Mouse (Mus musculus) embryo, embryonic 11.5 days (tissue): ENCODE data around the gene Slc50a1.
A peak's percentile ranks its signal among the peaks of the same experiment; 100 is the strongest.

Experiments used
- DNase-seq: peaks from one replicate; pipeline ENCODE4 v3.0.0-alpha.2; 2012; ENCODE audit warnings: low read depth, low spot score

Gene Slc50a1

GRCm38 (mm10) chr3:89295685-89296230 lies 25.4 kb upstream of the Slc50a1 start:
- DNase-seq = no peak

DNA sequence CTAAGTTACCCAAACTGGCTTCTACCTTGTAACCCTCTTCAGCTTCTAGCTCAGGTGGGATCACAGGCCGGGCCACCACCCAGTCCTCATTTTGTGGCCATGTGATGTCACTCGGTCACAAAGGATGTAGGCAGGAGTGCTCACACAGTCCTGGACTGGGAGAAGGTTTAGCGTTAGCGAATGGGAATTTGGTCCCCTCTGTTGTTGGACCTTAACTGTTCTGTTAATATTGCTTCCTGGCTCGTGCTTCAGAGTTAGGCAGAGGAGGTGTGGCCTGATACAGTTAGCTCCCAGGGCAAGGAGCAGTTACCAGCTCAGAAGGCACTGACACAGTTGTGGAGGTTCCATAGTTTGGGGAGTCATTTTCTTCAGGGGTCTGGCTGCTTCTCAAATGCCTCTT lies 23.8 kb upstream of the Slc50a1 start:
- DNase-seq = no peak

DNA sequence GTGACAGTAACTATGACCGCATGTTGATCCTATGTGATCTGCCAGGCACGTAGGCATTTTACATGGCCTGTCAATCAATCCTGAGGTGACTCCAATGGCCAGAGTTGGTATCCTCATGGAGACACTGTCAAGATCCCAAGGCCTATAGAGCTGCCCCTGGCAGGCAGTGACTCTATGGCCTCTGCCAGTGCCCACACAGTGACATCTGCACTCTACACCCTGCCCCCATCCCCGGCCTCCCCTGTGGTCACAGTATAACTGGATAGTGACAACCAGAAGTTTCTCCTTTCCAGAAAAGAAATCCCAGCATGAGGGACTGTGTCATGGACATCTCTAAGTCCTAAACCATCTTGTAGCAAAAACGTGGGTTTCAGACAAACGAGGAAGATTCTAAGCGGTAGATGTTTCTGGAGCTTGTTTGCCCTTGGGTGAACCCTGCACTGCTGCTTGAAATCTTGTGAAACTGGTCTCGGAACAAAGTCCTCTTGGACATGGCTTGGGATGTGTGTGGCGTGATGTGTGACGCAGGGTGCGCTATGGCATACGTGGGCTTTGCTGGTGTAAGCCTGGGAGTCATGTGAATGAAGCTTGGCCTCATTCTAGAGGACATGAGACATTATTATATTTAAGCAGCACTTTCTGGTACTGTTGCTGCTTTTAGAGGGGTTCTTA lies 23.0 kb upstream of the Slc50a1 start:
- no peak for DNase-seq

- no peak for DNase-seq
These were observed 21.9 kb upstream of the Slc50a1 start for GRCm38 (mm10) chr3:89292303-89292702.

GRCm38 (mm10) chr3:89291874-89292273 lies 21.5 kb upstream of the Slc50a1 start:
- DNase-seq = no peak

GRCm38 (mm10) chr3:89288503-89288928 lies 18.1 kb upstream of the Slc50a1 start:
- DNase-seq = no peak

DNA sequence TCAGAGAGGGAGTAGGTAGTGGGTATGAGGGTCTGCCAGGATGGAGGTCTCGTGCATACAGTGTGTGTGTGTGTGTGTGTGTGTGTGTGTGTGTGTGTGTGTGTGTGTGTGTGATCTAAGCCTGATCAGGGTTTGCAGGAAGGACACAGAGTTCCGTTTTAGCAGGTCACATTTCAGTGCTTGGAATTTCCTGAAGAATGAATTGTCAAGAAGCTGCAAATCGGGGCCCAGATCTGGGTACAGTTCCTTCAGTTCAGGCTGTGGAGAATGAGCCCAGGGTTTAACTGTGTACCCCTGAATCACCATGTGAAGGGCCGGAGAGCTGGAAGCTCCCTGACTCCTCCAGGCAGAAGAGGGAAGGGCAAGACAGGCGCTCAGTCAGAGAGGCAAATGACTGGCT lies 16.9 kb upstream of the Slc50a1 start:
- DNase-seq = no peak

DNA sequence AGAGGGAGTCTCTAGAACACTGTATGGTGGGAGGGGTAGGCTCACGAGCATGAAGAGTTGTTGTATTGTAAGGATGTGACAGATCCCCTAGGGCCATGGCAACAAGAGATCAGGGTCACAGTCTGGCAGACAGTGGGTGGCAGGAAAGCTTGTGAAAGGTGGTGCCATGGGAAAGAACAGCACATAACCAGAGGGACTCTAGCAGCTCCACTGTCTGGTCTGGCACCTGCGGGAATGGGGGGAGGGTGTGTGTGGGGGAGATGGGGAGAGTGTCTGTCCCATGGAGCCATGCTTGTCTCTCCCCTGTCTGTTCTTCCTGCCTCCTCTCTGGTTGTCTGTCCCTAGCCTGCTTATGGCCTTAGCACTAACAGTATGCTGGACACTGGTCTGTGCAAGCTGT lies 15.2 kb upstream of the Slc50a1 start:
- no peak for DNase-seq

- DNase-seq = no peak
These were observed 13.9 kb upstream of the Slc50a1 start for GRCm38 (mm10) chr3:89284261-89284660.

- no peak for DNase-seq
These were observed 11.9 kb upstream of the Slc50a1 start for GRCm38 (mm10) chr3:89282291-89282643.

GRCm38 (mm10) chr3:89281579-89282290 lies 11.4 kb upstream of the Slc50a1 start:
- peak; percentile 73 for DNase-seq

- no peak for DNase-seq
These were observed 10.5 kb upstream of the Slc50a1 start, which contains the start of gene Efna1 for GRCm38 (mm10) chr3:89280606-89281511. Efna1 (minus strand) TSS chr3:89281142.

- no peak for DNase-seq
These were observed 9.8 kb upstream of the Slc50a1 start for GRCm38 (mm10) chr3:89280050-89280605.

DNA sequence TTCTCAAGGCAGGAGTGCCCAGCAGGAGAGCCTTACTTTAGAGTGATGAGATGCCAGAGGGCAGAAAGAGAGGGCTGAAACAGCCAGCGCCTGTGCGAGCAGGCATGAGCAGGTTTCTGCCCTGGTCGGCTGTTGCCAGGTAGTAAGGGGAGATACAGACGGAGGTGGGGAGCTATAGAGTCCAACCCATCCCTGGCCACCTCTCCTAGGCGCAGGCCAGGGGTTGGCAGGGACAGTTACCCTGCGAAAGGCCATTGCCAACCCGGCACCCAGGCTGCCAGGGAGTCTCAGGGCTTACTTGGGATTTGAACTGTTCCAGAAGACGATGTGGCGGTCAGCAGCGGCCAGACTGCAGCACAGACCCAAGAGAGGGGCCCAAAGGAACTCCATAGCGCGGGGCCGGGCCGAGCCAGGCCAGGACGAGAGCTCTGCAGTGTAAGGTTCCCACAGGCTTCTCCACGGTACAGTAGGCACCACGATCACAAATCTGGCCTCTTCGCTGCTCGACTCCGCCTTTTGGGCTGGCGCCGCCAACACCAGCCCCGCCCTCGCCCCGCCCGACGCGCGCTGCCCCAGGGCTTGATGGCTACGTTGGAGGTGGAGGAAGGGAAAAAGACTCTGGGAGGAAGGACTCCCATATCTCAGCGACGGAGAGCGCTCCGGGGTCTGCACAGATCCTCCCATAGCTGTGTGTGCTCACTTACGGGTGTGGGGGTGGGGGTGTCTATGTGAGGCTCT lies 9.0 kb upstream of the Slc50a1 start:
- DNase-seq = peak; percentile 61

GRCm38 (mm10) chr3:89278643-89279042 lies 8.3 kb upstream of the Slc50a1 start:
- no peak for DNase-seq

- DNase-seq = no peak
These were observed 7.7 kb upstream of the Slc50a1 start for GRCm38 (mm10) chr3:89278107-89278506.

DNA sequence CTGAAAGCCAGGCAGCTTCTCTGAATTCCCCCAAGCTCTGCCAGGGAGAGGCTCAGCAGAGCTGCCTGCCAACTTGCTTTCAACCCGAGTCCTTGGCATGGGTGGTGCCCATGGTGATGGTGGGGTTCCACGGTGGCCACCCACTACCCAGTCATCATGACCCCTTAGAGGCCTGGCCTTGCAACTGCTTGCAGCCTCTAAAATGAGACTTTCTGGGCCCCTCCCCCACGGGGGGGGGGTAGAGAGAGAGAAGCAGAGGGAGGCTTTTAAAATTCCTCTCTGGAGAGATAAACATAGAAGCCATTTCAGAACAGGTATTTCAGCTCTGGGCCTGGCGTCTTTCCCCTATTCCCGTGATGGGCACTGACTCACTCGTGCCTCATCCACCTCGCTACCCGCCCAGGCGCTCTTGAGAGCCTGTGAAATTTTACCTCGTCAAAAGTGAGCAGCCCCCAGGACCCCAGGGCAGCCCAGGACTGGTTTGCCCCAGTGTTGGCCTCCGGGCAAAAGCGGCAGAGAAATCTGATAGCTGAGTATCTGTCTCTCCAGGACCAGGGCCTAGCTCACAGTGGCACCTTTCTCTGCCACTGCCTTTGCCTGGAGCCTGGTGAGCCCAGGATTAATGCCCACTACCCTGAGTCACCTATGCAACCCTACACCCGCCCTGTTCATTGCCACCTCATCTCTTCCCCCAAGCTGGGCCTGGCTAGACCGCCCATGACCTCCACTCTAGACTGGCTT lies 7.1 kb upstream of the Slc50a1 start:
- no peak for DNase-seq

GRCm38 (mm10) chr3:89276061-89276460 lies 5.7 kb upstream of the Slc50a1 start:
- DNase-seq = no peak

DNA sequence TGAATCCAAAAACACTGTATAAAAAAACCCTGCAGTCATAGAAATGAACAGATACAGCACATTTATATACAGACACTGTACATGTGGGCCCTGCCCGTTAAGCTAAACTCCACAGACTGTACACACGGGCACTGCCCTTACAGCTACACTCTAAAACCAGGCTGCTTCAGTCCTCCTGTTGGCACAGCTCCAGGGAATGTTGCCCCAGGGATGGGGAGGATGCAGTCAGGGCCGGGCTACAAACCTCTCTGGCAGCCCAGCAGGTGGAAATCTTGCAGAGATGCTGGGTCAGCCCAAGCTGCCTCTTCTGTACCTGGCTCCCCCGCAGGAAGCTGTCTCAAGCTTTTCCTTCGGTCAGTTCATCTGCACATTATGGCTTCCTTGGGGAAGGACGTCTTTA lies 1.4 kb upstream of the Slc50a1 start:
- no peak for DNase-seq

DNA sequence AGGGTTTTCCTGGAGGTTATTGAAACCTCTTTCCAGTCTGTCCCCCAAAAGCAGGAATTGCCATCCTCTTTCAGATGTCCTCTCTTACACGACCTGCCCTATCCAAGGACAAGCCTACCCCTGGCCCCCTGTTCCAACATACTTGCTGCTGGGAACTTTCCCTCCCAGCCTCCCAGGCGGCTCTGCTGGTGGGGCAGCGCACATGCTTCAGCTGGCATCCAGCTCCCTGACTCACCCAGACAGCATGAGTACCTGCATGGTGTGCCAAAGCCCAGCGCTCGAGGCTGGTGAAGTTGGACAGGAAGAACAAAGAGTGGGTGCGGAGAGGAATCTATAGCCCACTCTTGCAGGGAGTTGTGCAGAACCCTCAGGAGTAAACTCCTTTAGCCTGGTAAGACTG lies 521 bp upstream of the Slc50a1 start:
- DNase-seq = no peak
